Mouse (Mus musculus) E14TG2a.4 (cell line): ENCODE measurements around the gene Tfr2.

Source experiments
- CTCF ChIP-seq: conservative IDR thresholded peaks from 2 replicates; pipeline ENCODE4 v1.5.1; 2014; ENCODE audit warnings: low read length
- NANOG ChIP-seq: IDR thresholded peaks from 2 replicates; pipeline ENCODE4 v1.6.1; 2014; ENCODE audit warnings: borderline replicate concordance, low read length, mixed read lengths
- POU5F1 ChIP-seq: IDR thresholded peaks from 2 replicates; pipeline ENCODE4 v1.6.1; 2014; ENCODE audit warnings: low read length, borderline replicate concordance

DNA sequence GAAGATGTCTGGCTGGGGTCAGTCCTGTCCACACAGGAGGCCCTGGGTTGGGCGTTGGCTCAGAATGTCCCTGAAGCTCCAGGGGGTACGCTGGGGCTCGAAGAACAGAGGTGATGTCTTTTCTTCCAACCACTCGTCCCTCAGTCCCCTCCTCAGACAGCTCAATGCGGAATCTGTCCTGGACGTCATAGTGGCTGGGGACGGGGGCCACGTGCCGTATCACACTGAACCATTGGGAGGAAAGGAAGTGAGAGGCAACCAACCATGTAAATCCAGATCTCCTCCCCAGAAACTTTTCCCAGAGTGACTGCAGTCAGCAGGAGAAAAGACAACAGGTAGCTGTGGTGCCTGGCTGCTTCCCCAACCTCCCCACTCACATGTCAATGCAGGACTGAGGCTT is 30.0 kb downstream of the Tfr2 start:
- TF ChIP-seq CTCF: no peak
- TF ChIP-seq NANOG: no peak
- no peak for TF ChIP-seq POU5F1
